Mouse (Mus musculus) NIH3T3 (cell line): ENCODE data around the gene Gm13691.
"Not testable (repeated sequence)": the region's sequence is repeated elsewhere in the genome, so short reads cannot be mapped to it uniquely, and the experiment has no call there.

Experiments used
- DNase-seq: peaks from one replicate; pipeline ENCODE4 v3.0.0-alpha.2; 2012; ENCODE audit warnings: low read depth

Gene Gm13691

DNA sequence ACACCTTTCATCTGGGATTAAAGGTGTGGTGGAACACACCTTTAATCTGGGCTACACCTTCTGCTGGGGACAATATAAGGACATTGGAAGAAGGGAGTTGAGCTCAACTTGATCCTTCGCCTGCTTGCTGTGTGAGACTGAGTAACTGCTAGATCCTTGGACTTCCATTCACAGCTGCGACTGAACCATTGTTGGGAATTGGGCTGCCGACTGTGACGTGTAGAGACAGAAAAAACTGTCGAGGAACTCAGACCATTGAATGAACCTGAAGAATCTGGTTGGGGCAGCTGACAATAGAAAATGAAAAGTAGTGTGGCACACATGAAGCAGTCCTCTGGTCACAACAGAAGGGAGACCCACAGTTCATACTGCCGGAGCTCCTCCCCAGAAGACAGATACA, at the start of gene Gm13691:
TSS of gene Gm13691 (plus strand) at position 301 of the 400 bp plus-strand sequence.
- DNase-seq: not testable (repeated sequence)

DNA sequence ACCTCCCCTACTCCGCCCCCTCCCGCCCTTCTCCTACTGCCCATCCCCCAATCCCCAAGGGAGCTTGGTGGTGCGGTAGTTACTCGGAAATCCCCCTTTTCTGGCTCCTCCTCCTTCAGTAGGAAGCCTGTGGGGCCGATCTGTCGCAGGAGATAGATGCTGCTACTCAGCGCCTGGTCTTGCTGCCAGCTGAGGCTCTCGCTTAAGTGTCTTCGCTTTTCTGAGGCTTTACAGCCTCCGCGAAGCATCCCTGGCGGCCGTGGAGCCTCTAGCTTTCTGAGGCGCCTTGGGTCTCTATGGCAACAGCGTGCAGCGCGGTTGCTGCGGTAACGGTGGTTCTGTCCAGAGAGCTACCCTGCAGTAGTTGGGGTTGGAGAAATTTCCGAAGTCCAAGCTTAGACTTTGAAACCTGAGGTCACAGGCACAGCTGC, 49.4 kb upstream of the Gm13691 start, which contains the start of gene Zswim2:
TSS of gene Zswim2 (minus strand) at position 298 of the 431 bp plus-strand sequence.
- peak; percentile 18 for DNase-seq

DNA sequence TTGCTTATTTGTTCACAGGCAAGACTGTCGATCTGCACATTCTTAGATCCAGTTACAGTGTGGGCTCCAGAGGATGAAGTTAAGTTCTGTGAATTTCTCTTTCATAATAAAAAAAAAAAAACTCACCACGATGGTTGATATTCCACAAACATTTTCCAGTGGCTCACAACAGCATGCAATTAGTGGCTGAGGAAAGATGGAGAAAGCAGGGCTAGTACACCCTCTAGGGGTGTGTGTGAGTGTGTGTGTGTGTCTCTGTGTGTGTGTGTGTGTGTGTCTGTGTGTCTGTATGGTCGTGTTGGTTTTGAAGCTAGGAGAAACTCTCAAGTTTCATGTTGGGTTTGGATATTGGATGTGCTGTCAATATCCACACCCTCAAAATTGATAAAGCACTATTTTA, 49.0 kb upstream of the Gm13691 start:
- DNase-seq: no peak

DNA sequence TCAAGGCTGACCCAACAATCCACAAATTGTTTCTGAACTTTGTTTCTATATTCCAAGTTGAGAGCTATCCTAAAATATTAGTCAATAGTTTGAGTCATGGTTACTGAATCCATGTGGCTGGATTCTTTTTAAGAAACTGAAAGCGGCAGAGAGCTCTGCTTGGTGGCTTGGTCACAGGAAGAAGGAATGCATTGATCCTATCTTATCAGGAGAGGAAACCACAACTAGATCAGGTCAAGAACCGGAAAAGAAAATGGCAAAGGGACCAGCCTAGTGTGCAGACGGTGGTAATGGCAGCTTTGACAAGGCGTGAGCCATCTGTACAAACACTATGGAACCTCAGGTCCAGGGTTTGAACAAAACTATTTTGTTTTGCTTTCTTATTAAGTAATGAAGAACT, 48.6 kb upstream of the Gm13691 start:
- DNase-seq: no peak

DNA sequence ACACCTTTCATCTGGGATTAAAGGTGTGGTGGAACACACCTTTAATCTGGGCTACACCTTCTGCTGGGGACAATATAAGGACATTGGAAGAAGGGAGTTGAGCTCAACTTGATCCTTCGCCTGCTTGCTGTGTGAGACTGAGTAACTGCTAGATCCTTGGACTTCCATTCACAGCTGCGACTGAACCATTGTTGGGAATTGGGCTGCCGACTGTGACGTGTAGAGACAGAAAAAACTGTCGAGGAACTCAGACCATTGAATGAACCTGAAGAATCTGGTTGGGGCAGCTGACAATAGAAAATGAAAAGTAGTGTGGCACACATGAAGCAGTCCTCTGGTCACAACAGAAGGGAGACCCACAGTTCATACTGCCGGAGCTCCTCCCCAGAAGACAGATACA, 35.0 kb upstream of the Gm13691 start, which contains the start of gene Gm13698:
TSS of gene Gm13698 (plus strand) at position 301 of the 400 bp plus-strand sequence.
- DNase-seq: not testable (repeated sequence)

DNA sequence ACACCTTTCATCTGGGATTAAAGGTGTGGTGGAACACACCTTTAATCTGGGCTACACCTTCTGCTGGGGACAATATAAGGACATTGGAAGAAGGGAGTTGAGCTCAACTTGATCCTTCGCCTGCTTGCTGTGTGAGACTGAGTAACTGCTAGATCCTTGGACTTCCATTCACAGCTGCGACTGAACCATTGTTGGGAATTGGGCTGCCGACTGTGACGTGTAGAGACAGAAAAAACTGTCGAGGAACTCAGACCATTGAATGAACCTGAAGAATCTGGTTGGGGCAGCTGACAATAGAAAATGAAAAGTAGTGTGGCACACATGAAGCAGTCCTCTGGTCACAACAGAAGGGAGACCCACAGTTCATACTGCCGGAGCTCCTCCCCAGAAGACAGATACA, 29.1 kb upstream of the Gm13691 start, which contains the start of gene Gm13693:
TSS of gene Gm13693 (plus strand) at position 301 of the 400 bp plus-strand sequence.
- DNase-seq: not testable (repeated sequence)

DNA sequence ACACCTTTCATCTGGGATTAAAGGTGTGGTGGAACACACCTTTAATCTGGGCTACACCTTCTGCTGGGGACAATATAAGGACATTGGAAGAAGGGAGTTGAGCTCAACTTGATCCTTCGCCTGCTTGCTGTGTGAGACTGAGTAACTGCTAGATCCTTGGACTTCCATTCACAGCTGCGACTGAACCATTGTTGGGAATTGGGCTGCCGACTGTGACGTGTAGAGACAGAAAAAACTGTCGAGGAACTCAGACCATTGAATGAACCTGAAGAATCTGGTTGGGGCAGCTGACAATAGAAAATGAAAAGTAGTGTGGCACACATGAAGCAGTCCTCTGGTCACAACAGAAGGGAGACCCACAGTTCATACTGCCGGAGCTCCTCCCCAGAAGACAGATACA, 23.3 kb upstream of the Gm13691 start, which contains the start of gene Gm13695:
TSS of gene Gm13695 (plus strand) at position 301 of the 400 bp plus-strand sequence.
- not testable (repeated sequence) for DNase-seq

DNA sequence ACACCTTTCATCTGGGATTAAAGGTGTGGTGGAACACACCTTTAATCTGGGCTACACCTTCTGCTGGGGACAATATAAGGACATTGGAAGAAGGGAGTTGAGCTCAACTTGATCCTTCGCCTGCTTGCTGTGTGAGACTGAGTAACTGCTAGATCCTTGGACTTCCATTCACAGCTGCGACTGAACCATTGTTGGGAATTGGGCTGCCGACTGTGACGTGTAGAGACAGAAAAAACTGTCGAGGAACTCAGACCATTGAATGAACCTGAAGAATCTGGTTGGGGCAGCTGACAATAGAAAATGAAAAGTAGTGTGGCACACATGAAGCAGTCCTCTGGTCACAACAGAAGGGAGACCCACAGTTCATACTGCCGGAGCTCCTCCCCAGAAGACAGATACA, 17.5 kb upstream of the Gm13691 start, which contains the start of gene Gm13696:
TSS of gene Gm13696 (plus strand) at position 301 of the 400 bp plus-strand sequence.
- DNase-seq: not testable (repeated sequence)

DNA sequence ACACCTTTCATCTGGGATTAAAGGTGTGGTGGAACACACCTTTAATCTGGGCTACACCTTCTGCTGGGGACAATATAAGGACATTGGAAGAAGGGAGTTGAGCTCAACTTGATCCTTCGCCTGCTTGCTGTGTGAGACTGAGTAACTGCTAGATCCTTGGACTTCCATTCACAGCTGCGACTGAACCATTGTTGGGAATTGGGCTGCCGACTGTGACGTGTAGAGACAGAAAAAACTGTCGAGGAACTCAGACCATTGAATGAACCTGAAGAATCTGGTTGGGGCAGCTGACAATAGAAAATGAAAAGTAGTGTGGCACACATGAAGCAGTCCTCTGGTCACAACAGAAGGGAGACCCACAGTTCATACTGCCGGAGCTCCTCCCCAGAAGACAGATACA, 11.7 kb upstream of the Gm13691 start, which contains the start of gene Gm13694:
TSS of gene Gm13694 (plus strand) at position 301 of the 400 bp plus-strand sequence.
- DNase-seq: not testable (repeated sequence)

DNA sequence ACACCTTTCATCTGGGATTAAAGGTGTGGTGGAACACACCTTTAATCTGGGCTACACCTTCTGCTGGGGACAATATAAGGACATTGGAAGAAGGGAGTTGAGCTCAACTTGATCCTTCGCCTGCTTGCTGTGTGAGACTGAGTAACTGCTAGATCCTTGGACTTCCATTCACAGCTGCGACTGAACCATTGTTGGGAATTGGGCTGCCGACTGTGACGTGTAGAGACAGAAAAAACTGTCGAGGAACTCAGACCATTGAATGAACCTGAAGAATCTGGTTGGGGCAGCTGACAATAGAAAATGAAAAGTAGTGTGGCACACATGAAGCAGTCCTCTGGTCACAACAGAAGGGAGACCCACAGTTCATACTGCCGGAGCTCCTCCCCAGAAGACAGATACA, 5.9 kb upstream of the Gm13691 start, which contains the start of gene Gm13697:
TSS of gene Gm13697 (plus strand) at position 301 of the 400 bp plus-strand sequence.
- not testable (repeated sequence) for DNase-seq

DNA sequence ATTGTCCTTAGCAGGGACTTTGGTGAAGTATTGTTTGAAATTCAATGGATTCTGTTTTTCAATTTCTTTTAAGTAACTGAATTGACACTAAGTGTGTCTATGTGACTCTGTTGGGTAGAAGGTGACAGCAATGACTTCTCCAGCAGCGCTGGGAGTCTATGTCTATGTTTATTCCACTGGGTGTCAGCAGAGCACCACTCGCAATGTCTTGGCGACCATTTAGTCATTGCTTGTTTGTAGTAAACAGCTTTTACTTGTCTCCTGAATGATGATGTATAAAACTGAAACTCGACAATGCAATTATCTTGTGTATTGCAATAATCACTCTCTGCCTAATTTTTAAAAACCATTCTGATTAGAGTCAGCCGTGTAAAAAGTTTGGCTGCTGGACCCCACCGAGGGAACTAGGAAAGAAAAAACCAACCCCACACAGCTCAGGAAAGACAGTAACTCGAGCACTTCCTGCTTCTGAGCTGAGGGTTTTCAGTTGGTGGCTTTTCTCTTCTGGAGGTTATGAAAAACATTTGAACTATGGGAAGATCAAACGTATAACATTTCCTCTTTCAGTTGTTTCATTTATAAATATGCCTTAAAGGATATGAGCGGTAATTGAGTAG, 3.4 kb downstream of the Gm13691 start:
- not testable (repeated sequence) for DNase-seq

DNA sequence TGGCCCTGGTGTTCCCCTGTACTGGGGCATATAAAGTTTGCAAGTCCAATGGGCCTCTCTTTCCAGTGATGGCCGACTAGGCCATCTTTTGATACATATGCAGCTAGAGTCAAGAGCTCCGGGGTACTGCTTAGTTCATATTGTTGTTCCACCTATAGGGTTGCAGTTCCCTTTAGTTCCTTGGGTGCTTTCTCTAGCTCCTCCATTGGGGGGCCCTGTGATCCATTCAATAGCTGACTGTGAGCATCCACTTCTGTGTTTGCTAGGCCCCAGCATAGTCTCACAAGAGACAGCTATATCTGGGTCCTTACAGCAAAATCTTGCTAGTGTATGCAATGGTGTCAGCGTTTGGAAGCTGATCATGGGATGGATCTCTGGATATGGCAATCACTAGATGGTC, 4.2 kb downstream of the Gm13691 start:
- DNase-seq: not testable (repeated sequence)

DNA sequence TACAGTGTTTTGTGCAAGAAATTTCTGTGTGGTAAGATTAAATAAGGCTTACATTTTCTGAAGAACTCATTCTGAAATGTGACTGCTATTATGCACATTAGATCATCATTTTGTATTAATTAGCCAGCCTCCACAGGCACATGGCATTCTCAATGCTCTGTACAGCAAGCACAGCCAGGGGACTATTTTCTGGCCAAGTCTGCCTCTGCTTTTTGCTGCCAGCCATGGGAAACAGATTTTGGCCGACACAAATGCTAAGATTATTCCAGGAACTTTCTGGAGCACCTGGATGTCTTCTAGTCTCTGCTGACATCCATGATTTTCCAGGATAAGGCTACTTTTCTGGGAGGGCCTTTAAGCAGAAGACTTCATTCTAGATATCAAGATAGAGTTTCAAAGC, 18.6 kb downstream of the Gm13691 start:
- DNase-seq: no peak

DNA sequence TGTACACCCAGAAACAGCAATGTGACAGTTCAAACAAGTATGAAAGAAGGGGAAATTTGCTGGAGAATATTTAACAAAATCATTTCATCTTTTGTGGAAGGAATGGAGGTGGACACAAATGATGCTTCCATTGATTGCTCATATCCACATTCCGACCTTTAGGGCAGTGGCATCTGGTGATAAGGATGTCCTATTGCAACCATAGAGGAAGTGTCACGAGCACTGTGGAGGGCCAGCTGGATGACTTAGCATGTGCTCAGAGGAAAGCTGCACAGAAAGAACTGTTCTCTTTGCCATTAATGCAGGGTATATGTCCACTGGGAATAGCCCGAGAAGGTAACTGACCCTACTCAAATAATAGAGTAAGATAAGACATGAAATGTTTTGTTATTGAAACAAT, 19.5 kb downstream of the Gm13691 start:
- DNase-seq: no peak

DNA sequence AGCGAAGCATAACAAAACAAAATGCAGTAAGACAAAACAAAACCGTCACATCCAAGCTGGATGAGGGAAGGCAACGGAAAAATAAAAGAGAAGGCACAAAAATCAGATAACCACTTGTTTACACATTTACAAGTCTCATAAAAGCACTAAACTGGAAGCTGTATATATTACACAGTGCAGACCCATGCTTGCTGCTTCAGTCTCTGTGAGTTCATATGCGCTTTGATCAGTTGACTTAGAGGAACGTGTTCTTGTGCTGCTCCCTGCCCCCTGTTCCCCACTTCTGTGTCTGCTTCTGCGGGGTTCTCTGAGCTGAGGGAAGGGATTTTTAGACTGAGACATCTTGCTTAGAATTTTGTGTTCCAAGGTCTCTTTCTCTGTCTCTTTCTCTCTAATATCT, 24.2 kb downstream of the Gm13691 start:
- DNase-seq: no peak

DNA sequence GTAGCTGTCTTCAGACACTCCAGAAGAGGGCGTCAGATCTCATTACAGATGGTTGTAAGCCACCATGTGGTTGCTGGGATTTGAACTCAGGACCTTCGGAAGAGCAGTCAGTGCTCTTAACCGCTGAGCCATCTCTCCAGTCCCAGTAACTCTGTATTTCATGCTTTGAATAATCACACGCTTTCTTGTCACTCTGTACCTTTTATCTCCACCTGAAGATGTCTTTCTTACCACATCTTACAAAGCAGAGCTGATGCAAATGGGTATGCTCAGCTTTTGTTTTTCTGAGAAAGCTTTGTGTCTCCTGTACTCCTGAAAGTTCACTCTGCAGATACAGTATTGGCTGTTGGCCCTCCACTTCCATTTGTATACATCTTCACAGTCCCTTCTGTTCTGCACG, 25.9 kb downstream of the Gm13691 start:
- DNase-seq: not testable (repeated sequence)

DNA sequence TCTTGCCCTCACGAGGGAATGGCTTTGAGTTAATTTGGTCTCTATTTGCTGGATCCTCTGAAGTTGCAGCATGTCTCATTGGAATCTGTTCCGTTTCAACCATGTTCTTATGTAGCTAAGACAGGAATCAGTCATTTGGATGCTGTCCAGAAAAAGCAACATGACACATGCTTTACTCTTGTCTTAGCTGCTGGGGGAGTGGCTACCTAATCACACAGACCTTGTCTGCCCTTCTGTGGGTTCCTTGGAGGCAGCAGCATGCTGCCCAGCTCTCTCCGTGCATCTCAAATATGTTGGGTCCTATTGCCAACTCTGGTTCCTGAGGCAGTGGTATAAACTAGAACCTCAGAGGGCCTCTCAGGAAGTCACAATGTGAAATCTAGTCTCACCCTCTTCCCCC, 28.0 kb downstream of the Gm13691 start:
- DNase-seq: peak; percentile 75

DNA sequence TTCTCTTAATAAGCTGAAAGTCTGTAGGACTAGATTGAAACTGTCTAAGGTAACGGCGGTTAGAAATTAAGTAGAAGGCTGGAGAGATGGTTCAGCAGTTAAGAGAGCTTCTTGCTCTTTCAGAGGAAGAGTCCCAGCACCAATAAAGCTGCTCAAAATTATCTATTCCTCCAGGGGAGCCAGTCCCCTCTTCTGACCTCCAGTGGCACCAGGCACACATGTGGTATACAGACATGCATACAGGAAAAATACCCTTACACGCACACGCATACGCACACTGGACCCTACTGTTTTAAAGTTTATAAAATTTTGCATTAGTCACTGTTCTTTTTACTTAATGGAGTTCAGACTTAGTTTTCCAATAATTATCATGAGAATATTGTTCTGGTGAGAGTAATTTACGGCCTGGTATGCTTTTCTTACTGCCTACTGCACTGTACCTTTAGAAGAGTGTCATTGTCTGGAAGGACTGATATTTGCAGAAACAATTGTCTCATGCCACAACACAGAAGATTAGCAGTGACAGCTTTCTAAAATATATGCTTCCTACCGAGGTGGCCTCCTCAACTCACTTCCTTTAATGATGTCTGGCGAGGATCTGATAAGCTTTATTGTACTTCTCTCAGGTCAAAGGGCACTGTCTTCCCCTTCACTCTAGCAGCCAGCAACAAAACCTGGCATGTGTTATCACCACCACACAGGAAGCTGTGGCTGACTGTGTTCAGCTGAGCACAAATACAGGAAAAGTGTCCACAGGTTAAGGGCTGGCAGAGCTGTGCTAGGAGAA, 29.4 kb downstream of the Gm13691 start:
- no peak for DNase-seq

DNA sequence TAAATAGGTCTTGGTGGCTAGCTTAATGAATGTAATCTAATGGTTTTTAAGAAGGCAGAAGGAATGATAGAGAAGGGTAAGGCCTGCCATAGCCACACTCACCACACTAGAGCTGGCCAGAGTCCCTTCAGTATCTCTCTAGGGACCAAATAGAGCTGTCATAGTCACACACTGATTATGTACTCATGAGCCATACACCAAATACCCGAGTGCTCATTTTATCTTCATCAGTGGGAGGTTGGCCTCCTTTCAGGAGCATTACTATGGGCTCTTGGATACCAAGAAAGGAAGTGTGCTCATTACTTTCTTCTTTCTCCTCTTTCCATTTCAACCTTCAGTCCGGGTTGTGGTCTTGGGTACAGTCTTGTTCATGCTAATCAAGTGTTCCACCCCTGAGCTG, 31.6 kb downstream of the Gm13691 start:
- no peak for DNase-seq

DNA sequence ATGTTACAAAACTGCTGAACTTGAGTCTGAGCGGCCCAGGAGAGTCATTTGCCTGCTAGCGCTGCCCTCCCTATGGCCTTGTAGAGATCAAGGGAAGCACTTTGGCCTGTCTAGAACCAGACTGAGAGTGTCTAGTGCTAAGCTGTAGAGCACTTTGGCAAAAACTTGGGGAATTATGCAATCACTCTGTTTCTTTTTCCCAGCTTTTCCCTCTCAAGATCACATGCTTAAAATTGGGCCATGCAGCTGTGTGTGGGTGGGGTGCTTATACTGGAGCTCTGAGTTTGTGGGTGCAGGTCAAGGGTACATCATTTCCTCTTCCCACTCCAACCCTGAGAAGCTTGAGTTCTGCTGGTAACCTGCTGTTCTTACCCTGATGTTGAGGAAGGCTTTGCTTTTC, 32.6 kb downstream of the Gm13691 start:
- DNase-seq: peak; percentile 54

DNA sequence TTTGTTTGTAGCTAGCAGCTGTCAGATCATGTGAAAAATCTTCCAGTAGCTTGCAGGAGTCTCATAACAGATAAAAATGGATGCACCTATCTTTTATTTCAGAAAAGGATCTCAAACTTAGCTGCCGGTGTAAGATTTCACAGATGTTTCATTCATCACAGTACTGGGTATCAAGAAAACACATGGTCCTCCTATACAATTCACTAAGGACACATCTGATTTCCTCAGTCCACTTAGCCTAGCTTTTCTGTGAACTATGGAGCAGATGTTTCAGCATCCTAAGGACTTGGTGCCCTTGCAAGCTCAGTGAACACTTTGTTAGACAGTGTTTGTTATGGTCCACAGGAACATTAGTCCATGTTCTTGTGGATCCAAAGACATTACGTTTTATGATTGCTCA, 33.0 kb downstream of the Gm13691 start:
- DNase-seq: no peak

DNA sequence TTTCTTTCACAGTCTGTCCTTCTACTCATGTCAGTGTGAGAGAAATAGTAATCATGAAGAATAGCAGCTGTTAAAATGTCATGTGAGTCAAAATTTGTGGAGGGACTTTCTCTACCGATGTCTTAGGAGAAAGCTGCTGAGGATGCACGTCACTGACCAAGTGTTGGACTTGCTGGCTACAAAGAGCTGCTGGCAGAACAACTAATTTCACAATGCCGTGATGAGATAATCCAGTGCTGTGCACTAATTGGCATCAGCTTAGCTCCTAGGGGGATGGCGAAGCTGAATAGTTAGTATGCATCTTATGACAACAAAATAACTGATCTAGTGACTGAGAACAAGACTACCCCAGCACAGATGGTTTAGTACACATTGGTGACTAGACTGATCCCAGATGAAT, 34.9 kb downstream of the Gm13691 start:
- DNase-seq: no peak

DNA sequence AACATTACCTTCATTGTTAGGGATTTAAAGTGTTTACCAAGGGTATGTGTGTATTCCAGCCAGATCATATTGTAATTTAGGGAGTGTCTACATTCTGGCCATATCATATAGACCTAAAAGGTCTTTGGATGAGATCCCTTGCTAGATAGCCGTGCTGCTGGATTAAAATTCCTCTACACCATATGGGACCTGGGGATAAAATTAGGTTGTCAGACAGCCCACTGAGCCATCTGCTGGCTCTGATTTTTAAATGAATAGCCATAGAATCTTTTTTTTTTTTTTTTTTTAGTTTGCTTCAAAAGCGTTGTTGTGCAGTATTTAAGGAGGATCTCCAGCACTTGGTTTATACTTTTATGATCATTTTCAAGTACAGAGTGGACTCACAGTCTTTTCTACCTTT, 42.2 kb downstream of the Gm13691 start:
- DNase-seq: no peak
